Mouse (Mus musculus) urinary bladder, postnatal 4 days (tissue): ENCODE results near the gene Gm11437.

Experiments
- DNase-seq, 2 experiments: peaks; one replicate each; pipeline ENCODE4 v3.0.0; 2021 to 2022; ENCODE audit warnings: low spot score in 2 of 2

Gm11437 gene

GRCm38 (mm10) chr11:84167046-84167526 is at the start of gene Gm11437:
Gene Gm11437, minus strand, starts transcription at chr11:84167476.
- no peak for DNase-seq

- DNase-seq: no peak
Measured at GRCm38 (mm10) chr11:84210876-84211275, 43.6 kb upstream of the Gm11437 start.

- DNase-seq: no peak
Measured at GRCm38 (mm10) chr11:84205776-84206175, 38.5 kb upstream of the Gm11437 start.

- no peak for DNase-seq
Measured at GRCm38 (mm10) chr11:84197607-84198402, 30.5 kb upstream of the Gm11437 start.

GRCm38 (mm10) chr11:84194751-84195150 is 27.5 kb upstream of the Gm11437 start:
- DNase-seq: no peak

GRCm38 (mm10) chr11:84193249-84193648 is 26.0 kb upstream of the Gm11437 start:
- DNase-seq: no peak

GRCm38 (mm10) chr11:84190581-84191233 is 23.4 kb upstream of the Gm11437 start:
- no peak for DNase-seq

- DNase-seq: no peak
Measured at GRCm38 (mm10) chr11:84188530-84188929, 21.3 kb upstream of the Gm11437 start.

- DNase-seq: no peak
Measured at GRCm38 (mm10) chr11:84181286-84181685, 14.0 kb upstream of the Gm11437 start.

- peak; percentile 71 to 73 for DNase-seq
Measured at GRCm38 (mm10) chr11:84179954-84180598, 12.8 kb upstream of the Gm11437 start.

- peak; percentile 96 to 98 for DNase-seq
Measured at GRCm38 (mm10) chr11:84179226-84179953, 12.1 kb upstream of the Gm11437 start.

GRCm38 (mm10) chr11:84178571-84178970 is 11.3 kb upstream of the Gm11437 start:
- DNase-seq: no peak

- DNase-seq: no peak
Measured at GRCm38 (mm10) chr11:84172539-84173435, 5.5 kb upstream of the Gm11437 start.

GRCm38 (mm10) chr11:84168701-84169288 is 1.5 kb upstream of the Gm11437 start:
- DNase-seq: no peak

GRCm38 (mm10) chr11:84164561-84164960 is 2.7 kb downstream of the Gm11437 start:
- DNase-seq: no peak

- no peak for DNase-seq
Measured at GRCm38 (mm10) chr11:84164123-84164522, 3.2 kb downstream of the Gm11437 start.

- no peak for DNase-seq
Measured at GRCm38 (mm10) chr11:84156535-84157262, 10.6 kb downstream of the Gm11437 start.

- DNase-seq: no peak
Measured at GRCm38 (mm10) chr11:84150884-84151283, 16.4 kb downstream of the Gm11437 start.

- DNase-seq: no peak
Measured at GRCm38 (mm10) chr11:84146081-84146480, 21.2 kb downstream of the Gm11437 start.
